Mouse (Mus musculus) midbrain, embryonic 11.5 days (tissue): ENCODE data around the gene Asb13. TPM values are rescaled to one million over a fixed set of nuclear protein-coding genes. Genes with fewer than 3 reads are reported as not detected.

ENCODE experiments used
- ATAC-seq: fragments of 200-750 bp; cut with Nextera tagmentation; 2 replicates; pipeline ENCODE4 v1.8.0; 2017; ENCODE audit warnings: moderate TSS enrichment, moderate library complexity; ENCODE audit not compliant: low FRiP score
- DNase-seq: peaks from one replicate; pipeline ENCODE4 v3.0.0; 2015; ENCODE audit warnings: low spot score; ENCODE audit errors: missing footprints
- H3K27ac ChIP-seq: fragments of 300-500 bp; sonication (generic); 2 replicates; pipeline ENCODE4 v1.5.1; 2014; ENCODE audit warnings: low read depth, low read length
- H3K27me3 ChIP-seq: fragments of 300-500 bp; sonication (generic); 2 replicates; pipeline ENCODE4 v1.6.1; 2014; ENCODE audit warnings: mild to moderate bottlenecking, low read length, moderate library complexity, mixed read lengths; ENCODE audit not compliant: control insufficient read depth, insufficient read depth
- H3K36me3 ChIP-seq: fragments of 300-500 bp; sonication (generic); 2 replicates; pipeline ENCODE4 v1.6.1; 2014; ENCODE audit warnings: mild to moderate bottlenecking, low read length, moderate library complexity, mixed read lengths; ENCODE audit not compliant: control insufficient read depth, insufficient read depth
- H3K4me1 ChIP-seq: fragments of 300-500 bp; sonication (generic); 2 replicates; pipeline ENCODE4 v1.6.1; 2014; ENCODE audit warnings: low read length; ENCODE audit not compliant: control insufficient read depth, insufficient read depth
- H3K4me2 ChIP-seq: fragments of 300-500 bp; sonication (generic); 2 replicates; pipeline ENCODE4 v1.6.1; 2014; ENCODE audit warnings: mild to moderate bottlenecking, moderate library complexity
- H3K4me3 ChIP-seq: fragments of 300-500 bp; sonication (generic); 2 replicates; pipeline ENCODE4 v1.5.1; 2014; ENCODE audit warnings: low read depth, low read length
- H3K9ac ChIP-seq: fragments of 300-500 bp; sonication (generic); 2 replicates; pipeline ENCODE4 v1.6.1; 2014; ENCODE audit warnings: low read length
- H3K9me3 ChIP-seq: fragments of 300-500 bp; sonication (generic); 2 replicates; pipeline ENCODE4 v1.6.1; 2016; ENCODE audit warnings: low read length; ENCODE audit not compliant: control insufficient read depth
- WGBS: fragments of 180-500 bp; shearing (Covaris S2); extraction: QIAGEN DNeasy Blood & Tissue Kit; methylation state at CpG from one replicate; pipeline ENCODE4 v1.1.7; 2014; 5-methylcytosine and 5-hydroxymethylcytosine counted together
- polyA plus RNA-seq: library from polyadenylated mRNA; unstranded; fragments of >200 nt; fragmentation: Nextera tagmentation; extraction: Ambion mirVana; gene quantifications from 2 replicates; pipeline ENCODE4 v1.2.1, GENCODE M21; 2014

The Asb13 gene
- polyA plus RNA-seq, 1 experiment from 2014 or later, result 9.6 TPM

GRCm38 (mm10) chr13:3628102-3628501 is 5.7 kb upstream of the Asb13 start:
- no peak for DNase-seq
- Histone ChIP-seq H3K36me3 (no peaks in the 10 kb centered on the region), H3K4me2 (no peak overlapping the region), H3K4me3 (no peak overlapping the region), H3K27ac (no peak overlapping the region), H3K9me3 (no peaks in the 10 kb centered on the region), H3K9ac (no peak overlapping the region), H3K4me1 (no peaks in the 10 kb centered on the region), H3K27me3 (peaks cover 3% of the 10 kb centered on the region; the same call in 1 of the 2 replicates)
- ATAC-seq, result no peak
- WGBS, result 50% methylated on average over 3 of the region's 3 CpGs

GRCm38 (mm10) chr13:3632551-3632950 is 1.3 kb upstream of the Asb13 start:
- H3K9ac ChIP-seq, result no peak overlapping the region
- H3K27ac ChIP-seq, result no peak overlapping the region
- WGBS, result 90% methylated on average over 9 of the region's 9 CpGs
- no peaks in the 10 kb centered on the region for H3K9me3 ChIP-seq
- no peak overlapping the region for H3K4me3 ChIP-seq
- H3K4me1 ChIP-seq, result no peaks in the 10 kb centered on the region
- DNase-seq, result peak; percentile 31
- H3K4me2 ChIP-seq, result no peak overlapping the region
- H3K27me3 ChIP-seq, result peaks cover 3% of the 10 kb centered on the region; the same call in 1 of the 2 replicates
- ATAC-seq, result no peak
- no peaks in the 10 kb centered on the region for H3K36me3 ChIP-seq

GRCm38 (mm10) chr13:3633131-3633530 is 701 bp upstream of the Asb13 start:
- Histone ChIP-seq H3K4me1 (no peaks in the 10 kb centered on the region), H3K36me3 (no peaks in the 10 kb centered on the region), H3K27ac (no peak overlapping the region), H3K4me3 (no peak overlapping the region), H3K4me2 (no peak overlapping the region), H3K27me3 (peaks cover 3% of the 10 kb centered on the region; the same call in 1 of the 2 replicates), H3K9me3 (no peaks in the 10 kb centered on the region), H3K9ac (no peak overlapping the region)
- WGBS, result 43% methylated on average over 6 of the region's 6 CpGs
- DNase-seq, result peak; percentile 82
- ATAC-seq, result no peak

GRCm38 (mm10) chr13:3635076-3635475 is 1.2 kb downstream of the Asb13 start:
- H3K4me1 ChIP-seq, result no peaks in the 10 kb centered on the region
- WGBS, result 94% methylated on average over 3 of the region's 3 CpGs
- ATAC-seq (no peak), DNase-seq (no peak)
- no peaks in the 10 kb centered on the region for H3K36me3 ChIP-seq
- no peak overlapping the region for H3K27ac ChIP-seq
- H3K4me2 ChIP-seq, result no peak overlapping the region
- H3K27me3 ChIP-seq, result peaks cover 3% of the 10 kb centered on the region; the same call in 1 of the 2 replicates
- no peaks in the 10 kb centered on the region for H3K9me3 ChIP-seq
- H3K9ac ChIP-seq, result no peak overlapping the region
- H3K4me3 ChIP-seq, result no peak overlapping the region

- 80% methylated on average over 11 of the region's 11 CpGs for WGBS
- peaks cover 3% of the 10 kb centered on the region; the same call in 1 of the 2 replicates for H3K27me3 ChIP-seq
- H3K36me3 ChIP-seq, result no peaks in the 10 kb centered on the region
- H3K4me1 ChIP-seq, result no peaks in the 10 kb centered on the region
- H3K4me3 ChIP-seq, result no peak overlapping the region
- no peaks in the 10 kb centered on the region for H3K9me3 ChIP-seq
- H3K27ac ChIP-seq, result no peak overlapping the region
- ATAC-seq (no peak), DNase-seq (no peak)
- no peak overlapping the region for H3K9ac ChIP-seq
- H3K4me2 ChIP-seq, result no peak overlapping the region
Measured at GRCm38 (mm10) chr13:3636797-3637196, 3.0 kb downstream of the Asb13 start.

- 80% methylated on average over 9 of the region's 9 CpGs for WGBS
- H3K4me3 ChIP-seq, result no peak overlapping the region
- no peak overlapping the region for H3K27ac ChIP-seq
- H3K9me3 ChIP-seq, result no peaks in the 10 kb centered on the region
- no peaks in the 10 kb centered on the region for H3K27me3 ChIP-seq
- DNase-seq (peak; percentile 82), ATAC-seq (peak; percentile 73)
- no peaks in the 10 kb centered on the region for H3K4me1 ChIP-seq
- H3K9ac ChIP-seq, result no peak overlapping the region
- no peak overlapping the region for H3K4me2 ChIP-seq
- no peaks in the 10 kb centered on the region for H3K36me3 ChIP-seq
Measured at GRCm38 (mm10) chr13:3642049-3642448, 8.2 kb downstream of the Asb13 start.

- Histone ChIP-seq H3K9me3 (no peaks in the 10 kb centered on the region), H3K4me1 (no peaks in the 10 kb centered on the region), H3K36me3 (no peaks in the 10 kb centered on the region), H3K9ac (no peak overlapping the region), H3K4me2 (no peak overlapping the region), H3K27ac (no peak overlapping the region), H3K27me3 (no peaks in the 10 kb centered on the region), H3K4me3 (no peak overlapping the region)
- WGBS, result 89% methylated on average over 5 of the region's 5 CpGs
- no peak for DNase-seq
- no peak for ATAC-seq
Measured at GRCm38 (mm10) chr13:3642538-3642937, 8.7 kb downstream of the Asb13 start.

GRCm38 (mm10) chr13:3644871-3645270 is 11.0 kb downstream of the Asb13 start:
- Histone ChIP-seq H3K9me3 (no peaks in the 10 kb centered on the region), H3K27ac (no peak overlapping the region), H3K4me2 (no peak overlapping the region), H3K4me1 (no peaks in the 10 kb centered on the region), H3K9ac (no peak overlapping the region), H3K27me3 (no peaks in the 10 kb centered on the region), H3K36me3 (no peaks in the 10 kb centered on the region), H3K4me3 (no peak overlapping the region)
- ATAC-seq (no peak), DNase-seq (peak; percentile 64)
- 93% methylated on average over 5 of the region's 5 CpGs for WGBS

GRCm38 (mm10) chr13:3645919-3646318 is 12.1 kb downstream of the Asb13 start:
- Histone ChIP-seq H3K36me3 (0 out of 2 replicates have a peak, but pooled peaks cover 2% of the 10 kb centered on the region), H3K9ac (no peak overlapping the region), H3K4me1 (no peaks in the 10 kb centered on the region), H3K4me2 (no peak overlapping the region), H3K27ac (no peak overlapping the region), H3K27me3 (no peaks in the 10 kb centered on the region), H3K9me3 (no peaks in the 10 kb centered on the region), H3K4me3 (no peak overlapping the region)
- ATAC-seq (no peak), DNase-seq (no peak)
- 91% methylated on average over 3 of the region's 3 CpGs for WGBS
